Mouse (Mus musculus): Measurements from ENCODE around the gene Gbp10. TPM values are rescaled to one million over a fixed set of nuclear protein-coding genes. Genes with fewer than 3 reads are reported as not detected.
"Not testable (repeated sequence)": the region's sequence is repeated elsewhere in the genome, so short reads cannot be mapped to it uniquely, and the experiment has no call there.

Gbp10 gene
- polyA plus RNA-seq, 1 experiment from 2014 or later: not detected

DNA sequence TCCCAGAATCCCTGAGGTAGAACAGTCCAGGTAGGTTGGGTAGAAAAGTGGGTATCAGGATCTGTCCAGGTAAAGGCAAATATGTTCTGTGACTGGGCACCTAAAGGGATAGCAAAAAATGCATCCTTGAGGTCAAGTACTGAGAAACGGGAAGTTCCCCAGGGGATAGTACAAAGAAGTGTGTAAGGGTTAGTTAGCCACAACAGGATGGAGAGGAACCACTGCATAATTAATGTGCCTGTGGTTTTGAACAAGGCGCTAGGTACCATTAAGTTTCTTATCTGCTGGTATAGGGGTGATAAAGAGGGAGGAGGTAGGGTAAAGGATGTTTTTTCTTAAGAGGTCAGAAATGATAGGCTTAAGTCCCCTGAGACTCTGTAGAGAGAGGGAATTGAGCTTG, 46.8 kb downstream of the Gbp10 start:
- H3K9me3 ChIP-seq (replicated peaks); H3K36me3 ChIP-seq; H3K27me3 ChIP-seq (replicated peaks); H3K27ac ChIP-seq (ENCODE audit: poor library complexity, severe bottlenecking); H3K9ac ChIP-seq; H3K4me1 ChIP-seq (replicated peaks); H3K4me3 ChIP-seq; ATAC-seq (ENCODE audit: insufficient number of reproducible peaks, low FRiP score); H3K4me2 ChIP-seq: not testable (repeated sequence)
- 66% methylated on average over 2 of the region's 2 CpGs for WGBS

DNA sequence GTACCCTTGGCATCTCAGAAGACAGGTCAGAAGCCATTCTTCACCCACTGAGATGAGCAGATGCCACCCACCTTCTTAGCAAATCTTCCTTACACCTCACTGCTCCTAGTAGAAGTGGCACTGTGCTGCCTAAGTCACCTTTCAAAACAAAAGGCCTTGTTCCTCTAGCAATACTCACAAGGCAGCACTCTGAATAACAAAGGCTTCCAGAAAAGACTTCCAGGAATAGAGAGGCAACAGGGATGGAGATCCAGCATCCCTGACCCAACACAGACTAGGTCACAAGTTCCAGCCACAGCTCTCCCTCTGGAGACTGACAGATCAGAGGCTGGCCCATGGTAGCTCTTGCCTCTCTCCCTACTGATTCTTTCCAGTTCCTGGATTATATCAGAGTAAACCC, 57.9 kb downstream of the Gbp10 start:
- H3K36me3 ChIP-seq: no peaks in the 10 kb centered on the region
- no peak for ATAC-seq (ENCODE audit: insufficient number of reproducible peaks, low FRiP score)
- no peaks in the 10 kb centered on the region for H3K27me3 ChIP-seq (replicated peaks)
- no peaks in the 10 kb centered on the region for H3K4me1 ChIP-seq (replicated peaks)
- H3K4me2 ChIP-seq: no peak overlapping the region
- H3K27ac ChIP-seq (ENCODE audit: poor library complexity, severe bottlenecking): no peak overlapping the region
- no peak overlapping the region for H3K4me3 ChIP-seq
- no peak overlapping the region for H3K9ac ChIP-seq
- no peaks in the 10 kb centered on the region for H3K9me3 ChIP-seq (replicated peaks)

Other genes starting within 250 kb of the Gbp10 start
- 4.4 and 4.6 TPM in 2 replicates for gene Gbp9, start 100.0 kb downstream of the Gbp10 start, polyA plus RNA-seq (2016; fragmentation: Nextera tagmentation; extraction: Ambion mirVana)
- 1.4 and 1.8 TPM in 2 replicates for gene Gbp8, start 100.0 kb downstream of the Gbp10 start, polyA plus RNA-seq (2016; fragmentation: Nextera tagmentation; extraction: Ambion mirVana)
- 6.1 and 9.6 TPM in 2 replicates for gene Gbp4, start 99.9 kb downstream of the Gbp10 start, polyA plus RNA-seq (2016; fragmentation: Nextera tagmentation; extraction: Ambion mirVana)
- gene Gm43302, start 54.2 kb upstream of the Gbp10 start, polyA plus RNA-seq (2016; fragmentation: Nextera tagmentation; extraction: Ambion mirVana): not detected in 2 replicates
- gene Gbp6, start 54.2 kb upstream of the Gbp10 start, polyA plus RNA-seq (2016; fragmentation: Nextera tagmentation; extraction: Ambion mirVana): 2.0 and 2.8 TPM in 2 replicates
- gene Lrrc8b, start 176.2 kb upstream of the Gbp10 start, polyA plus RNA-seq (2016; fragmentation: Nextera tagmentation; extraction: Ambion mirVana): 6.1 and 6.5 TPM in 2 replicates